Mouse (Mus musculus) left cerebral cortex, adult 2 months (tissue): Measurements from ENCODE around the gene Gm3012. TPM values are rescaled to one million over a fixed set of nuclear protein-coding genes. Genes with fewer than 3 reads are reported as not detected.
"Not testable (repeated sequence)": the region's sequence is repeated elsewhere in the genome, so short reads cannot be mapped to it uniquely, and the experiment has no call there.

Experiments
- DNase-seq, 2 experiments: peaks; one replicate each; pipeline ENCODE4 v3.0.0; 2021 to 2022; ENCODE audit warnings: low spot score in 2 of 2, mixed read lengths in 1 of 2; ENCODE audit errors: extremely low spot score in 1 of 2
- H3K27ac ChIP-seq: fragments of 200-600 bp; 2 replicates; pipeline ENCODE4 v1.8.1; 2022
- H3K4me3 ChIP-seq: fragments of 200-600 bp; 2 replicates; pipeline ENCODE4 v1.8.1; 2022
- intact Hi-C: fragments of 180-260 bp; cut with DNase I; formaldehyde crosslinking; loops from one replicate; pipeline ENCODE4 v1.15.1; 2025
- long read RNA-seq, 2 experiments: library from polyadenylated mRNA; stranded (forward); transcript quantifications; one replicate each; pipeline ENCODE4 v2.0.0; 2021; ENCODE audit warnings: borderline mapping rate in 2 of 2
- total RNA-seq, 2 experiments: library from RNA; stranded (reverse); gene quantifications; 2 replicates each; pipeline ENCODE4 v1.2.3; 2021

Gene Gm3012
- total RNA-seq, result not detected
- long read RNA-seq, experiment 1, result 0 reads
- long read RNA-seq, experiment 2, result 0 reads

- H3K27ac ChIP-seq, H3K4me3 ChIP-seq, DNase-seq, intact Hi-C loops: not testable (repeated sequence)
Measured at GRCm38 (mm10) chr14:3634212-3634611, at the start of gene Gm3012. Gm3012 (plus strand) TSS chr14:3634512.

GRCm38 (mm10) chr14:3651730-3652129, 17.4 kb downstream of the Gm3012 start, which contains the start of gene Gm3020:
Gm3020 (plus strand) TSS chr14:3652030.
- intact Hi-C loops, H3K4me3 ChIP-seq, H3K27ac ChIP-seq, DNase-seq: not testable (repeated sequence)

- DNase-seq, intact Hi-C loops, H3K27ac ChIP-seq, H3K4me3 ChIP-seq: not testable (repeated sequence)
Measured at GRCm38 (mm10) chr14:3688483-3688882, 54.2 kb downstream of the Gm3012 start, which contains the start of gene Gm3043. Gm3043 (plus strand) TSS chr14:3688783.

Other genes starting within 250 kb of the Gm3012 start
- gene Gm10413, start 239.4 kb upstream of the Gm3012 start, total RNA-seq, result not detected
- 1 to 10 TPM; 1.9 to 2.5 TPM for gene Gm10409, start 221.9 kb upstream of the Gm3012 start, total RNA-seq
- under 1 TPM in 1 of 2 experiments, not detected in 1; 0.94 TPM for gene Gm3005, start 206.4 kb upstream of the Gm3012 start, total RNA-seq
- not detected for gene Gm10408, start 185.1 kb upstream of the Gm3012 start, total RNA-seq
- 1 to 10 TPM; 1.9 to 2.5 TPM for gene Gm3020, start 17.5 kb downstream of the Gm3012 start, total RNA-seq
- gene Gm3043, start 54.3 kb downstream of the Gm3012 start, total RNA-seq, result not detected
- under 1 TPM; 0.61 to 0.65 TPM for gene Gm3002, start 175.6 kb downstream of the Gm3012 start, total RNA-seq
- under 1 TPM in 1 of 2 experiments, not detected in 1; 0.27 TPM for gene Gm3033, start 211.7 kb downstream of the Gm3012 start, total RNA-seq
- gene Gm2916, start 249.7 kb downstream of the Gm3012 start, total RNA-seq, result not detected